Mouse (Mus musculus) left cerebral cortex, adult 11 months (tissue): ENCODE data around the gene Bcap29.
"Not testable (repeated sequence)": the region's sequence is repeated elsewhere in the genome, so short reads cannot be mapped to it uniquely, and the experiment has no call there.

Experiments
- DNase-seq: peaks from one replicate; pipeline ENCODE4 v3.0.0; 2022; ENCODE audit warnings: low spot score

Bcap29 gene

GRCm38 (mm10) chr12:31578691-31579476, 55.6 kb downstream of the Bcap29 start:
- DNase-seq = peak; percentile 27

- DNase-seq = no peak
Observed at GRCm38 (mm10) chr12:31574506-31574905, 60.0 kb downstream of the Bcap29 start.

- DNase-seq = no peak
Observed at GRCm38 (mm10) chr12:31569784-31570183, 64.7 kb downstream of the Bcap29 start.

DNA sequence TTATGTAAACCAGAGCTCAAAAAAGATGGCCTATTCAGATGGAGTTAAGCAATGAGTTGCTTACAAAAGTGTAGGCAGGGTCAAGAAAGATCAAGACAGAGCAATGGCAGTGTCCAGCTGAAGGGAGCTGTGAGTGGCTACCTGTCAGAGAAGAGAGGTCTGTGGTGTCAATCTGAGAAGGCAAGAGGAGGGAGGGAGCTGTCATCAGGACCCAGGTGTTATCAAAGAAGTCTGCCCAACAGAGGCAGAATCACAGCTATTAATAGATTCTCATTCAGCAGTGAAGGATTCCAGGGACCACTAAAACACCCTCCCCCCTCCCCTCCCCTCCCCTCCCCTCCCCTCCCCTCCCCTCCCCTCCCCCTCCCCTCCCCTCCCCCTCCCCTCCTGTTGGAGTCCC, 65.8 kb downstream of the Bcap29 start:
- no peak for DNase-seq

DNA sequence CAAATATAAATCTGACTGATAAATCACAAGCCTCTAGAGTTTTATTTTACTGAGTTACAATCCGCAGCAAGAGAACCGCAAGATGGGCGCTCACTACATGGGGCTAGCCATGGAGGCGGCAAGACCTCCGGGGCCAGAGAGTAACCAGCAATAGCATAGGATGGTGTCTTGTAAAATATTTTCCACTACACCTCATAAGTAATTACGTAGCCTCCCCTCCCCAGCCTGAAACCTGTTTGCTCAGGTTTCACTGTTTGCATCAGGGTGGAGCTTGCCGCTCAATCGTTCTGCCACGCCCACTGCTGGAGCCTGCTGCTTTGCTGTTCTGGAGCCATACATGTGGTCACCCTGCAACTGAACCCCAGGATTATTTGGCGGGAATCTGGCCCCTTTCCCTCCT, 66.9 kb downstream of the Bcap29 start:
- not testable (repeated sequence) for DNase-seq

GRCm38 (mm10) chr12:31560712-31561111, 73.7 kb downstream of the Bcap29 start:
- DNase-seq = no peak

- DNase-seq = no peak
Observed at GRCm38 (mm10) chr12:31560002-31560401, 74.5 kb downstream of the Bcap29 start.

DNA sequence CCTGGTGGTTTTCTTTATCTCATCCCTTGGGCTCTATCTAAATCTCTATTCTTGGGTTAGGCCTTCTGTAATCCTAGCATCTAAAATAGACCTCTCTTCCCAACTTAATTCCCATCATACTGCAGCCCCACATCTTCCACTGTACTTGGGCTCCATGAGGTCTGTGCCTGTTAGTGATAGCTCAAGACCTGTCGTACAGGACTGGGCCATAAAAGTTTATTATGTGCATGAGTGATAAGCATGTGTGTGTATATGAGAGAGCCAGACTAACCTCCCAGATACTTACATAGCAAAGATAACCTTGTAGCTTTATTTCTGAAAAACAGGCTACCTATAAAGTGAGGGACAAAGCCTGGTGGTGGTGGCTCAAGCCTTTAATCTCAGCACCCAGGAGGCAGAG, 80.1 kb downstream of the Bcap29 start:
- no peak for DNase-seq

- no peak for DNase-seq
Observed at GRCm38 (mm10) chr12:31551252-31551651, 83.2 kb downstream of the Bcap29 start.

GRCm38 (mm10) chr12:31546061-31546460, 88.4 kb downstream of the Bcap29 start:
- DNase-seq = no peak

- no peak for DNase-seq
Observed at GRCm38 (mm10) chr12:31545219-31545618, 89.2 kb downstream of the Bcap29 start.

DNA sequence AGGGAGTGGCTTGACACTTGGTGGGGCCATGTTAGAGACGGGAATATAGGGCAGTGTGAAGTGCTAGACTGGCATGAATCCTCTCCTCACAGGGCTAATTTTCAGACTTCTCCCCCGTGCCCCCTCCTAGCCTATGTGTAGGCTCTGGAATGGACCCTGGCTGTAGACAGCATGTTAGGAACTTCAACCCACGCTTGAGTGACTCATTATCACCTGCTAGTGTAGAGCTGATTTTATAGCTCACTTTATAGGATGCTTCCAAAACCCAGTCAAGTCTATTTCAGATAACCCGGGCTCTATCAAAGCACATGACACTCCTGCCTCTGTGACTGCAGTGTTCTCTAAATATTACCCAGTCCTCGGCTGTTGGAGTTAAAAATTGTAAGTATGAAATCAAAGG, 92.9 kb downstream of the Bcap29 start:
- DNase-seq = no peak
